Mouse (Mus musculus) urinary bladder, postnatal 4 days (tissue): ENCODE measurements around the gene Klhl23.
"Not testable (repeated sequence)": the region's sequence is repeated elsewhere in the genome, so short reads cannot be mapped to it uniquely, and the experiment has no call there.

ENCODE experiments used
- DNase-seq, 2 experiments: peaks; one replicate each; pipeline ENCODE4 v3.0.0; 2021 to 2022; ENCODE audit warnings: low spot score in 2 of 2

Gene Klhl23

DNA sequence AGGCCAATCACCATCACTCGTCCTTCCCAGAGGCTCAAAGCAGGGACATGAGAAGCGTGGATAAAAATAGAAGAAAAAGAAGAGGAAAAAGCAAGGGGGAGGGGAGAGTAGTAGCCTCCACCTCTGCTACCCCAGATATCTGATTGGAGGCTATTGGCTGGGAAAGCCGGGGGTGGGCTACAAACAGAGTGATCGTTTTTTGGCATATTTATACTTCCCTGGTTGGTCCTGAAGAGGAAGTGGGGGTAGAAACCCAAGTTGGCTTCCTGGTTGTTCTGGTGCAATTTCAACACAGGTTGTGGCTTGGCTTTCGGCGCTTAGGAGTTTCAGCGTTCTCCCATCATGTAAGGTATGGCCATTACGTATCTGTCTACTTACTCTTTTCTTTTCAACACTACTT lies at the start of gene Klhl23:
TSS of gene Klhl23 (plus strand) at position 234 of the 400 bp plus-strand sequence.
- peak in 1 of 2 experiments; percentile 55 for DNase-seq

DNA sequence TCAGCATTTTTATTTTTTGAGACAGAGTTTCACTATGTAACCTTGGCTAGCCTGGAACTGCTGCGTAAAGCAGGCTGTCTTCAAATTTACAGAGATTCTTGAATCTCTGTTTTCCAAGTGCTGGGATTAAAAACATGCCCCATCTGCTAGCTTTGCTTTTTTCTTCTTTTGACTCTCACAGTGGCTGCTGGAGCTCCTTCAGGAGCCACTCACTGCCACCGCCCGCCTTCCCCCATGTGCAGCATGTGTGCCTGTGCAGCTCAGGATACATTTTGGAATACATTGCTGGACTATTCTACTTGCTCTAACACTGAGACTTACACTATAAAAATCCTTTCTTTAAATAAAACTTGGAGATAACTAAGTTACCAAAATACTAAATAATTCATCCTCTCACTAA lies 48.4 kb upstream of the Klhl23 start:
- DNase-seq = no peak

DNA sequence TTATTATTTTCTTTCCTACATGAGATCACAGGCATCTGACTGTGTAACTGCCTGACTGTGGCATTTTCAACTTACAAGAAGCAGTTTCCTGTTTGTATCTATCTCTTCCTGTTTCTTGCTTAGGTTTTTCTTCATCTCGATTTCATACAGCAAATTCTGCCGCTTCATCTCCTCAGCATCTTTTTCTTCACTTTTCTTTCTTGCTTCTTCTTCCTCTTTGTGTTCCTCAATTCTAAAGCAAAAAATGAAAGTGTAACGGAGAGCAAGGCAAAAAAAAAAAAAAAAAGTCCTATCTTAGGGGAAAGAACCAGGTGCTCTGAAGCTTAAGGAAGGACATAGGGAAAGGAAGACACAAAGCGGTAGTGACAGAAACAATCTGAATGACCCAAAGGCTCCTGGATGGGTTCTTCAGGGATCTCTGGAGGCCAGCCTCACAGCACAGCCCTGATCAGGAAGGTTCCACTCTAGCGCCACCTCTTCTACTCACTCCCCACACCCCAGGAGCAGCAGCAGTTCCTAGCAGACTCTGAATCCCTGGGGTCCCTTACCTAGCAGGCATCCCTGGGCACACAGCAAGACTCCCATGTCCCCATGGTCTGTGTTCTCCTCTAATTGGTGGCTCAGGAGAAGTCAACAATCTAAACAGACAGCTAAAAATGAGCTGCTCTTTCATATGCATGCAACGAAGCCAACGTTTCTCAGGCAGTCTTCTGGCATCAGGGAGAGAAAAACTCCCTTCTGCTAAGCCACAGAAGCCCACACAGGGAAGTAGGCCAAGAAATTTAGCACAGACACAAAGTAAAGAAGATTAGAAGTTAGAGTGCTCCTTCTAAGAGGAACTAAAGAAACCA lies 43.5 kb upstream of the Klhl23 start:
- DNase-seq = no peak

DNA sequence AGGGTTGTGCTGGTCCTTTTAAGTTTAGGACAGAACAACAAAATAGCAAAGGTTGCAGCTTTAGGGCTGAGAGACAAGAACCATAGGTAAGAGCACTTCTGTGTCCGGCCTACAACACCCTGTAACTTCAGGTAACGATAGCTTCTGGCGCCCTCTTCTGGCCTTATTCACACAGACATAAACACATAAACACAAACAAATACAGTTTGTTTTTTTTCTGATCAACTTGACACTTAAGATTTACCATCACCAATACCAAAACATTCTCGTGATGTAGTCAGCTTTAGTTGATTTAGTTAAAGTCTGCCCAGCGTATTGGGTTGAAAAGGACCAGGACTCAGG lies 42.9 kb upstream of the Klhl23 start:
- no peak for DNase-seq

DNA sequence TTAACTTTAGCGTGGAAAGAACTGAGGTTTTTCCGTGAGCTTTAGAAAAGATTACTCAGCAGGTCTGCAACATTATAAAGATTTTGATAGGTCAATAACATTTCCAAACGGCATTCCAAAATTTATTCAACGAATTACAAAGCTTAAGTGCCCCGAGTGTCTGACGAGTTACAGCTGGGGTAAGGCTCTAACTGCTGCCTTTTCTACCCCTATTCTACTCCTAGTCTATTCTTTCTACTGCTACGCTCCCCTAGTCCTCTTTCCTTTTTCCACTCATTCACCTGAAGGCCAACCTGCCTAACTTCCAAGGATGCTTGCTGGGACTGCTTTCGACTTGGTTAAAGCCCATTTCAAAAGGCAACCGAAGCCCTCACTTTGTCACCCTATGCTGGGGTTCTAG lies 32.8 kb upstream of the Klhl23 start:
- DNase-seq = no peak

DNA sequence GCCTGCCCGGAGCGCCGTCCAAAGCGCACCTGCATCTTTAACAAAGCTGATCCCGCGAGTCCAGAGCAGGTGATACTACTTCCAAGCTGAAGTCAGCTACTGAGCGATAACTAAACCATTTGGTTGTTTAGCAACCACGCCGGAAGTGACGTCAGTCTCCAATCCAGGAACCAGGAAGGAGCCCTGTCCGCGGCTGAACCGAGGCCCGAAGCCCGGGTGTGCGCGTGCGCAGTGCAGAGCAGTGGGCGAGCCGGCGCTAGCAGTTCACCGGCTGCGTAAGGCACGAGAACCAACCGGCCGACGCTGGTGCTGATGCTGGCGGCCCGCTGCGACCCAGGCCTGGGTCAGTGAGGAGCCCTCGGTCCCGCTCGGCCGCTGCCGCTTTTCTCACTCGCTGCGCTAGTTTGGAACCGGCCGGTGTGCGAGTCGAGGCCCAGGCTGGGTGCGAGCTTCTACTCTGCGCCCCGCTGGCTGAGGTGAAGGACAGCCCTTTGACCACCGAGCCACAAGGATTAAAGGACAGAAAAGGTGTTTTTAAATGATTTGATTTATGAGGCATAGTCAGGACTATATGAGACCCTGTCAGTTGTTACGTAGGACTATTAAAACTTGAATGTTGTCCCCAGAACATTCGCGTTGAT lies 32.2 kb upstream of the Klhl23 start, which contains the start of the genes Ccdc173 and Phospho2:
TSS of gene Ccdc173 (minus strand) at position 147 of the 641 bp plus-strand sequence.
TSS of gene Phospho2 (plus strand) at position 195 of the 641 bp plus-strand sequence.
- DNase-seq = peak; percentile 96 to 99

DNA sequence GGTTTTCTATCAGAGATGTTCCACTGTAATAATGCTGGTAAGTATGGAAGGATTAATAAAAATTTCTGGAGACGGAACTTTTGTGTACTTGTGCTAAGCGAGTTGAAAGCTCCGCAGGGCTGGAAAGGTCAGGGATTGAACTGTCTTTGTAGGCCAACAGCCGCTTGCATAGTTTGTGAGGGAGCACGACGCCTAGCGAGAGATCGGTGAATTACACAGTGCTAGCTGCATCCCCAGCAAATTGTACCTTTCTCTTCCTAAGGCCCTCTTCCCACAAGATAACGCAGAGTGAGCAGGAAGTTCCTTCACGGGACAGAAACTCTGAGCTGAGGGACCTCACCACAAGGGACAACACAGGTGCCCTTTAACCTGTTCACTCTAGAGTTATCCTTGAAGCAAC lies 31.5 kb upstream of the Klhl23 start:
- peak; percentile 68 to 82 for DNase-seq

DNA sequence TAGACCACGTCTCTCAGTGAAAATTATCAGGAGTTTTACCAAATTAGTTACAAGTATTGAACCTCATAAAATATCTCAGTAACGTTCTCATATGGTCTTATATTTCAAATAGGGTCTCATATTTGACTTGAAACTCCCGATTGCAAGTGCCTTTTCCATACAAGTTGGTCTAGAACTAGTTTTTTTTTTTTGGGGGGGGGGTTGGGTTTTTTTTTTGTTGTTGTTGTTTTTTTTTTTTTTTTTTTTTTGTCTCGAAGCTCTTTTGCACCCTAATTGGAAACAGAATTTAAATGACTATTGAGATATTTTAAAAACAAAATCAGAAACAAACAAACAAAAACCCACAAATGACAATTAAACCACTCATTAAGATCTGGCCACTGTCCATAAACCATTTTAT lies 31.0 kb upstream of the Klhl23 start:
- DNase-seq = no peak

DNA sequence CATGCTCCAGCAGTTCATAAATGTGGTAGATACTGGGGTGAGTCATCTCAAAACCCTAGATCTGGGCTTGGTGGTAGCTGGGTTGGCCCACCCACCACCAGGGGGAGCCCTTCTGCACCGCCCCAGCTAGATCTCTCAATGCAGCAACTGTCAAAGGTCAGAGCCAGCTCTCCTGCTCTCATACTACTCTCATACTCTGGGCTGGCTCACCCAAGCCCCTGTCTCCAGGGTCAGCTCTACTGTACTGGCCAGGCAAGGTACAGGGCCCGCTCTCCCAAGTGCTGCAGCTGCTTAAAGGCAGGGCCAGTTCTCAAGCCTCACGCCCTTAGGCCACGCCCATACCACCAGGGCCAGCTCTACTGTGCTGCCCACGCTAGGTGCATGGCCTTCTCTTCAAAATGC lies 18.8 kb upstream of the Klhl23 start:
- peak; percentile 64 to 65 for DNase-seq

DNA sequence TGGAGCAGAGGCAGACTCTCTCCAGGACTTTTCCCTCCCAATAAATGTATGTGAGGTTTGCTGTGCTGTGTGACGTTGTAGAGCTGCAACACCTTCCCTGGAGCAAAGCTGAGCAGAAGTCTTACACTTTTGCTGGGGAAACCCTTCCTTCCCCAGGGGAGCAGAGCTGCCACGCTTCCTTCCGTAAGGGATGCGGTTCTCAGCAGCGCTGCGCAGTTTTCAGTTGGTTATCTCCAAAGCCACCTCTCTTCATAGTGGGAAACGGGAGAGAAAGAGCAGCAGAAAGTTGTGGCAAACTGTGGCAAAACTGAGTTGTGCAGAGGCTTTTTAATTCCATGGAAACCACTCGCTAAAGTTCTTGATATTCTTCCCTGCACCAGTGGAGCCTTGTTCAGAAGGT lies 18.0 kb upstream of the Klhl23 start:
- peak in 1 of 2 experiments; percentile 22 for DNase-seq

DNA sequence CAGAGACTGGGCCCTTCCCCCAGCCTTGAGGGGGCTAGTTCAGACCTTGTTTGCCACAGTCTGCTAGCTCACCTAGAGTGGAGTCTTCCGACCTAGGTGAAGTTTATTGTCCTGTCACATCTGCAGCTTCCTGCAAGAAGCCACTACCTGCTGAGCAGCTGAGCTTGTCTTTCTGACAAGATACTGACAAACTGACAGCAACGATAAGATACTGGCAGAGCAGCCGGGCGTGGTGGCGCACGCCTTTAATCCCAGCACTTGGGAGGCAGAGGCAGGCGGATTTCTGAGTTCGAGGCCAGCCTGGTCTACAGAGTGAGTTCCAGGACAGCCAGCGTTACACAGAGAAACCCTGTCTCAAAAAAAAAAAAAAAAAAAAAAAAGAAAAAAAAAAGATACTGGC lies 17.1 kb upstream of the Klhl23 start:
- peak in 1 of 2 experiments; percentile 5 for DNase-seq

DNA sequence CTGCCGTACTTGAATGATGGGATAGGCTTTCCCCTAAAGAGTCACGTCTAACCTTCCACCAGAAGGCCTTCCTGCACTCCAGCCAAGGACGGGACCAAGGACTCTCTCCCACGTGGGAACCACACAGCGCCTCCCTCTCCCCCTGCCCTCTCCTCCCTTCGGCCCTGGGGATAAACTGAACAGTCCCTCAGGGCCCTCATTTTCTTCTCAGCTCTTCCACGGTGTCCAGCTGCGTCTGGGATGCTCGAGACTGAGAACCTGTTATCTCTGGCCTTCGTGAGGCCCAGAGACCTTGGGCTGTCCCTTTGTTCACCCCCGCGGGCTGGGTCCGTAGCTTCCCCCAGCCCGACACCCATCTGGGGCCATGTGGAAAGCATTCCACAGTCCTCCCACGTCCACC lies 11.6 kb upstream of the Klhl23 start:
- DNase-seq = peak in 1 of 2 experiments; percentile 23

DNA sequence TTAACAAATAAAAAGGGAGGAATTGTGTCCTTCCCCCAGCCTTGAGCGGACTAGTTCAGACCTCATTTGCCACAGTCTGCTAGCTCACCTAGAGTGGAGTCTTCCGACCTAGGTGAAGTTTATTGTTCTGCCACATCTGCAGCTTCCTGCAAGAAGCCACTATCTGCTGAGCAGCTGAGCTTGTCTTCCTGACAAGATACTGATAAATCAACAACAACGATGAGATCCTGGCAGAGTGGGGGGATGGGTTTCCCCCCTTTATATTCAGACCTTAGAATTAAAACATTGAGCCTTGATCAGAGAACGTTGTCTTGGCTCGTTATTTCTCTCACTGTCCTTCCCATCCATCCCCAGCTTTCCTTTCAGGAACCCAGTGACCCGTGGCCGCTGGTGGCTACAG lies 10.4 kb upstream of the Klhl23 start:
- not testable (repeated sequence) for DNase-seq

DNA sequence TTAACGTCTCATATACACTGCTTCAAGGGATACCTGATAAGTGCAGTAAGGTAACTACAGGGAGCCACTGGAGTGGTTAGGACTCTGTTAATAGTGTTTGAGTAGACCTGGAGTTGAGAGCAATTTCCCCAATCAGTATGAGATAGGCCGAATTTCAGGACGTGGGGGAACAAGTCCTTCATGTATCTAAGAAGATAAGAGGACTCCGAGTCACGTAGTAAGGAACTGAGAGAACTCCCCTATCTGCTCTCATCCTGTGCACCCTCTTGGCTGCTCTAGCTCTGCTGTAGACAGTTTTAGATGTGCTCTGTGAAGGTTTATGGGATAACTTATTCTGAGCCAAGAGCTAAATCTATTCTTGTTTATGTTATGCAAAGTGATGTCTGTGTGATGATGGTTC lies 5.2 kb upstream of the Klhl23 start:
- no peak for DNase-seq

DNA sequence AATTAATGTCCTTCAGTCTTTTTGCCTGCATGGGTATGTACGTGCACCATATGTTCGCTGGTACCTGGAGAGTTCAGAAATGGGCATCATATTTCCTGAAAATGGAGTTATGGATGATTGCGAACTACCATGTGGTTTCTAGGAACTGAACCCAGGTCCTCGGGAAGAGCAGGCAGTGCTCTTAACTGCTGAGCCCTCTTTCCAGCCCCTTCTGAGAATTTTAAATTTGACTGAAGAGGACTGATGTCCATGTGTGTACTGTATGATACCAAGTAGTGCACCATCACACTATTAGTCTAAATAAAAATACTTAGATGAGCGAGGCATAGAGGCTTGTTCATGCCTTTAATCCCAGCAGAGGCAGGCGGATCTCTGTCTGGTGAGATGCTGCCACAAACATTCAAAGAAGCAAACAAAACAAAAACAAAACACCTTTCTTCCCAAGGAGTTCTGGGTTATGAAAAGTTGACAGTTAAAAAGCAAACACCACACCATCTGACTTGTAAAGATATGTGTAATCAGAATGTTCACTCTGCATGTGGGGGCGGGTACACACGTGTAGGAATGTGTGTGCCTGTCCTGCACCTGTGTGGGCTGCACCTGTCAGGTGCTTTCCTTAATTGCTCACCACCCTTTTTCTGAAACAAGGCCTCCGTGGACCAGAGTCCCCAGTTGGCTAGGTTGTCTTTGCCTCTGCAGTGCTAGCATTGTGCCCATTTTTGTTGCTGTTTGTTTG lies 3.2 kb upstream of the Klhl23 start:
- no peak for DNase-seq

DNA sequence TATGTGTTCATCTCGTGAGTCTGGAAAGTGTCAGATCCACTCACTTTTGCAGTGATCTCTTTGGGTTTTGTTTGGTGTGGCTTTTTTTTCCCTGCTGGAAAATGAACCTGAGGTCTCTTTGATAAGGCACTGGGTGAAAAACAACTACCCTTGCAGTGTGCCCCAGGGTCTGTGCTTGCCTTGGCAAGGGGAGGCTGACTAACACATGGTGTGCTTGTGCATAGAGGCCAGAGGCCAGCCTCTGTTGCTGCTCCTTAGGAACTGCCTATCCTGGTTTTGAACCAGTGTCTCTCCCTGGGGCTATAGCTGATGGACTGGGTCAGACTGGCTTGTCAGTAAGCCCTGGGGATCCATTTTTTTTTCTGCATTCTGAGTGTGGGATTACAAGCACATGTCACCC lies 1.5 kb upstream of the Klhl23 start:
- DNase-seq = peak in 1 of 2 experiments; percentile 28

DNA sequence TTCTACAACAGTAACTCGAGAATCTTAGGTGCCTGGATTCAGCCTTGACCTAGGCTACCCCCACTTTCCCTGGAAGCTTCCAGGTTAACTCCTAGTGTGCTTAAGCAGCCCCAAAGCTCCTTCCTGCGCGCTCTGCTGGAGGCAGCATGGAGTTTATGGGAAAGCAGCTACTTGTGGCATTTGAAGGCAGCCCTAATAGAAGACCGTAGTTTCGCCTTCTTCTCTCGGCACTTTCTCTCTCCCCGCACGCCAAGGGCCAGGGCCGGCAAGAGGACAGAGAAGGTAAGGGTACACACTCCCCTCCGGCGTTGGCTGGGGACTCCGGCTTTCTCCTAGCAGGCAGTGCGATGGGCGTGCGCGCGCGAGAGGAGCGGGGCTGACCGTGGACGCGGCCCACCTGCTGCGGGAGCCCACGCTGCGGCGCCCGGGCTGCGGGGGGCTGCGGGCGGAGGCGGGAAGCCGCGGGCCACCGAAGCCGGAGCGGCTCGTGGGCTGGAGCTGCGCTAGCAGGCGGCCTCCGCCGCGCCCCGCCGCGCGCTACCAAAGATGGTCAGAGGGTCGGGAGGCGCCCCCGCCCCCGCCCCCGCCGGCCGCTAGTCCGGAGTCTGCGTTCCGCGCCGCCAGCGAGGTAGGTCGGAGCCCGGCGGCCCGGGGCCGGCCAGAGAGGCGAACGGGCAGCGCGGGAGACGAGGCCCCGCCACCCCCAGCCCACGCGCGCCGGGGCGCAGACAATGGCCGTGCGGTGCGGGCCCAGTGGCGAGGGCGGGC lies 801 bp downstream of the Klhl23 start:
- DNase-seq = peak; percentile 48 to 63

DNA sequence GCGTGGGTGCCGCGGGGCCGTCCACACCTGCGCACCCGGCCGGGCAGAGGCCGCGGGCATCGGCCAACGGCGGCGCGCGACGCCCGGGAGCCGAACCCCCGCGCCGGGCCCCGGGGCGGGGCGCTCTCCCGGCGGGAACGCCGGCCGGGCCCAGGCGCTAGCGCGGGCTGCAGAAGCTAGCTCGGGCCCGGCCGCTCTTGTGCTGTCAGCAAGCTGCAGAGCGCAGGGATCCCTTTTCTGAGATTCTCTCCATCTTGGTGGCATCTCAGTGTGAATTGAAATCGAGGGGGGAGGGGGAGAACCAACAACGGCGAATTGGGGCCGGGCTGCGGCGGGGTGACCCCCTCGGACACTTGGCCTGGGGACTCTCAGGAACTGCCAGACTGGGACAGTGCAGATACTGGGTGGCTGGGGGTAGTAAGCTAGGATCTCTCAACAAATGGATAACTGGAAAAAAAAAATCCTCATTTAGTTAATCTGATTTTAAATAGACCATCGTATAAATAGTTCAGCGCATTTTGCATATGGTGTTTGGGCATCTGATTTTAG lies 1.5 kb downstream of the Klhl23 start:
- DNase-seq = peak; percentile 34 to 60

DNA sequence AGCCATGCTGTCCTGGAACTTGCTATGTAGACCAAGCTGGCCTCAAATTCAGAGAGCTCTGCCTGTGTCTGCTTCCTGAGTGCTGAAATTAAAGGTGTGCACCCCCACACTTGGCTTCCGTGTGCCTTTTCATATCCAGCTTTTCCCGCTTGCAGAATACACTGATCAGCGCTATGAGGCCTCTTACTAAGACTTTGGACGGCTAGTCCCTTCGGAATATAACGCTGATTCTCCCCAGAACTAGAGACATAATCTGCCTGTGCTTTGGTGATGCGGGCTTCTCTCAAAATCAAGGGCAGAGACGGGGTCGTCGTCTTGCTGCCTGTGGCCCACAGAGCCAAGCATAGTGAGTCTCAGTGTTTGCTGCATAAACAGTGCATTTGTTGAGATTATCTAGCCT lies 4.2 kb downstream of the Klhl23 start:
- peak in 1 of 2 experiments; percentile 10 for DNase-seq

DNA sequence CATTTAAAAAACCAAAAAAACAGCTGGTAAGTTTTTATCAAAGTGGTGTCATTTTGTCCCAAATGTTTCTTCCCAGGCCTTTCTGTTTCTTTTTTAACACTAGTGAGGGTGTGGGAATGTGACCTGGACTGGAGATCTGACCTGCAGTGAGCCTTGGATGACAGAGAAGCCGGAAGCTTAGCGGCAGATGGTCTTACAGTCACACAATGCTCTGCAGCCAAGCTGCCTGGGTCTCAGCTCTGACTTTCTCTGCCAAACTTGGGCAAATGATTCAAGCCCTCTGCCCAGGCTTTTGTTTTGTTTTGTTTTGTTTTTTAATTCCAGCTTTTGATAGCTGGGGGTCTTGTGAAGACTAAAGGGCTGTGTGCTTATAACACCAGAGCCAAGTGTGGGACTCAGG lies 4.6 kb downstream of the Klhl23 start:
- peak in 1 of 2 experiments; percentile 36 for DNase-seq

DNA sequence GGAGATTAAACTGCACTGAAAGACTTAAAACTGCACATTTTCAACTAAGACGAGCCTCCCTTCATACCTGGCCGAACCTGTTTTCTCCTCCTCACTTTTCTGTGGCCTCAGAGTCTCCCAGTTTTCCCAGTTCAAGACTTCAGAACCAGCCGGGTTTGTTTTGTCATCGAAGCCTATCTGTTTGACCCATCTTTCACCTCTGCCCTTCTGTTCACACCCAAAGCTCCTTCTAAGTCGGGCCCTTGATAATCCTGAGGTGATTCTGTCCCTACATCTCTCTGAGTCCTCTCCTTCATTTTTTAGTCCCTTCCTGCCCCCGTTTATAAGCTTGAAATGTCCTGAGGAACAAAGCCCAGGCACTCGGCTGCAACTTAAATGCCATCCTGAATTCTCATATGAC lies 6.3 kb downstream of the Klhl23 start:
- DNase-seq = peak in 1 of 2 experiments; percentile 50
